Mouse (Mus musculus) myocyte (in vitro differentiated cells): Measurements from ENCODE around the gene Alkbh6. TPM values are rescaled to one million over a fixed set of nuclear protein-coding genes. Genes with fewer than 3 reads are reported as not detected.

Experiments used
- H3K27me3 ChIP-seq: one replicate; pipeline ENCODE4 v1.6.1; 2011; ENCODE audit not compliant: control insufficient read depth, insufficient read depth, insufficient read length
- H3K36me3 ChIP-seq: one replicate; pipeline ENCODE4 v1.6.1; 2011; ENCODE audit not compliant: control insufficient read depth, insufficient read depth
- H3K4me2 ChIP-seq: one replicate; pipeline ENCODE4 v1.6.1; 2011; ENCODE audit warnings: low read depth, control low read depth
- H3K4me3 ChIP-seq: one replicate; pipeline ENCODE4 v1.5.1; 2011; ENCODE audit warnings: mild to moderate bottlenecking, control low read depth, moderate library complexity
- H3K79me2 ChIP-seq: one replicate; pipeline ENCODE4 v1.6.1; 2011; ENCODE audit not compliant: control insufficient read depth, insufficient read depth
- H3ac ChIP-seq: one replicate; pipeline ENCODE4 v1.6.1; 2011; ENCODE audit not compliant: control insufficient read depth, insufficient read length
- CEBPB ChIP-seq: IDR thresholded peaks from 2 replicates; pipeline ENCODE4 v1.6.1; 2011; ENCODE audit warnings: mild to moderate bottlenecking, moderate library complexity; ENCODE audit not compliant: poor library complexity, insufficient read depth, severe bottlenecking
- E2F4 ChIP-seq: IDR thresholded peaks from one replicate; pipeline ENCODE4 v1.6.1; 2011; ENCODE audit warnings: mild to moderate bottlenecking, control low read depth, moderate library complexity; ENCODE audit not compliant: insufficient read depth
- MAX ChIP-seq: IDR thresholded peaks from one replicate; pipeline ENCODE4 v1.6.1; 2011; ENCODE audit warnings: low read depth, mild to moderate bottlenecking, control low read depth
- MYOD1 ChIP-seq, 3 experiments: IDR thresholded peaks; one replicate each; pipeline ENCODE4 v1.6.1; 2011; ENCODE audit warnings: control low read depth in 2 of 3, low read depth in 2 of 3, mild to moderate bottlenecking in 2 of 3, moderate library complexity in 1 of 3; ENCODE audit not compliant: insufficient read length in 2 of 3, control insufficient read depth in 1 of 3
- MYOG ChIP-seq, 3 experiments: IDR thresholded peaks; one replicate each; pipeline ENCODE4 v1.6.1; 2011; ENCODE audit warnings: control low read depth in 2 of 3, low read depth in 2 of 3, mild to moderate bottlenecking in 2 of 3; ENCODE audit not compliant: insufficient read length in 2 of 3, control insufficient read depth in 1 of 3, insufficient read depth in 1 of 3
- POLR2A ChIP-seq: IDR thresholded peaks from one replicate; pipeline ENCODE4 v1.6.1; 2011; ENCODE audit warnings: low read depth, mild to moderate bottlenecking, control low read depth, moderate library complexity; ENCODE audit not compliant: insufficient read length
- POLR2AphosphoS2 ChIP-seq: IDR thresholded peaks from one replicate; pipeline ENCODE4 v1.6.1; 2011; ENCODE audit warnings: low read depth, control low read depth; ENCODE audit not compliant: insufficient read length
- REST ChIP-seq: IDR thresholded peaks from one replicate; pipeline ENCODE4 v1.6.1; 2011; ENCODE audit warnings: mild to moderate bottlenecking, control low read depth, moderate library complexity; ENCODE audit not compliant: insufficient read depth, insufficient read length
- SRF ChIP-seq: IDR thresholded peaks from one replicate; pipeline ENCODE4 v1.6.1; 2011; ENCODE audit warnings: low read depth; ENCODE audit not compliant: control insufficient read depth, insufficient read length
- TCF12 ChIP-seq: IDR thresholded peaks from one replicate; pipeline ENCODE4 v1.6.1; 2011; ENCODE audit warnings: mild to moderate bottlenecking, control low read depth; ENCODE audit not compliant: poor library complexity, insufficient read depth, severe bottlenecking
- TCF3 ChIP-seq: IDR thresholded peaks from one replicate; pipeline ENCODE4 v1.6.1; 2011; ENCODE audit warnings: low read depth, control low read depth; ENCODE audit not compliant: insufficient read length
- USF1 ChIP-seq: IDR thresholded peaks from one replicate; pipeline ENCODE4 v1.6.1; 2011; ENCODE audit warnings: low read depth, mild to moderate bottlenecking, control low read depth, moderate library complexity
- polyA plus RNA-seq: library from polyadenylated mRNA; unstranded; fragments of >200 nt; fragmentation: generic; extraction: Trizol; gene quantifications from one replicate; pipeline ENCODE4 v1.2.1, GENCODE M21; 2012; ENCODE audit warnings: missing spikeins

Alkbh6 gene
- polyA plus RNA-seq, 1 experiment: 33.9 TPM

- no peaks in the 10 kb centered on the region for H3K36me3 ChIP-seq
- H3K27me3 ChIP-seq: peaks cover 46% of the 10 kb centered on the region
- no peak overlapping the region for H3K4me2 ChIP-seq
- no peak overlapping the region for H3K4me3 ChIP-seq
- no peak for TF ChIP-seq POLR2A
- no peak for TF ChIP-seq CEBPB
- no peak for TF ChIP-seq POLR2AphosphoS2
- TF ChIP-seq USF1: no peak
- no peak for TF ChIP-seq MAX
- TF ChIP-seq TCF12: no peak
- no peak for TF ChIP-seq MYOG (IDR thresholded peaks at IDR 0.05; ENCODE audit: control insufficient read depth in 1 of 3, insufficient read depth in 1 of 3, insufficient read length in 2 of 3, low read depth in 2 of 3)
- no peak for TF ChIP-seq SRF
- TF ChIP-seq REST: no peak
- no peak for TF ChIP-seq MYOD1 (IDR thresholded peaks at IDR 0.05; ENCODE audit: control insufficient read depth in 1 of 3, insufficient read length in 2 of 3, low read depth in 2 of 3)
- no peak for TF ChIP-seq TCF3
- TF ChIP-seq E2F4: no peak
- H3ac ChIP-seq: no peak overlapping the region
- no peaks in the 10 kb centered on the region for H3K79me2 ChIP-seq
Measured at GRCm38 (mm10) chr7:30354059-30354458, 45.5 kb downstream of the Alkbh6 start.

DNA sequence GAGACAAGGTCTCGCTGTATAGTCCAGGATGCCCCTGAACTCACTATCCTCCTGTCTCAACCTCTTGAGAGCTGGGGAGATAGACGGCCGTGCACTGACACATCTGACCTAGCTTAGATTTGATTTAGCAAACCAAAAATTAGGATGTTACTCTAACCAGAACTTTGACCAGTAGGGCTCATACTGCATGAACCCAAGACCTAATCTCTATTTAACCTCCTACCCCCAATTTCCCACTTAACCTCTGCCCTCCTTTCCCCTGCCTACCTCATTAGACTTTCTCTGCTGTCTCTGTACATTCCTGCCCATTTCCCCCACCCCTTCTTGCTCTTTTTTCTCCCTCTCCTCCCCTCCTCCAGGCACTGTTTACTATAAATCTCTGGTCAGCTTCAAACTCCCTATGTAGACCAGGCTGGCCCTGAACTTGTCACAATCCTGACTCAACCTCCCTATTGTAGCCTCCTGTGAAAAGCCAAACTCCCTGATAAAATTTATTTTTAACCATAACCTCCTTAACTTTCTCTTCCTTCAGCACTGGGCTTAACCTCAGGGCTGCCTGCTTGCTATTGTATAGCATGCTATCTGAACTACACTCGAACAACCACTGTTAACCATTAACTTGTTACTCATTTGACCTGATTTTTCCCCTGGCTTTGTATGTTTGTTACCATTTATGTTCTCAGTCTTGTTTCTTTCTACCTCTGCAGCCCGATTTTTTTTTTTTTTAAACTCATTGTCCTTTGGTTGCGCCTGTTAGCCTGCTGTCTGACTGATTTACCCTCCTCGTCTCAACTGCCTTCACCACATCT lies 50.1 kb downstream of the Alkbh6 start:
- peaks cover 55% of the 10 kb centered on the region for H3K27me3 ChIP-seq
- no peaks in the 10 kb centered on the region for H3K36me3 ChIP-seq
- TF ChIP-seq SRF: no peak
- no peak overlapping the region for H3K4me2 ChIP-seq
- no peak overlapping the region for H3ac ChIP-seq
- no peak overlapping the region for H3K4me3 ChIP-seq
- H3K79me2 ChIP-seq: no peaks in the 10 kb centered on the region

DNA sequence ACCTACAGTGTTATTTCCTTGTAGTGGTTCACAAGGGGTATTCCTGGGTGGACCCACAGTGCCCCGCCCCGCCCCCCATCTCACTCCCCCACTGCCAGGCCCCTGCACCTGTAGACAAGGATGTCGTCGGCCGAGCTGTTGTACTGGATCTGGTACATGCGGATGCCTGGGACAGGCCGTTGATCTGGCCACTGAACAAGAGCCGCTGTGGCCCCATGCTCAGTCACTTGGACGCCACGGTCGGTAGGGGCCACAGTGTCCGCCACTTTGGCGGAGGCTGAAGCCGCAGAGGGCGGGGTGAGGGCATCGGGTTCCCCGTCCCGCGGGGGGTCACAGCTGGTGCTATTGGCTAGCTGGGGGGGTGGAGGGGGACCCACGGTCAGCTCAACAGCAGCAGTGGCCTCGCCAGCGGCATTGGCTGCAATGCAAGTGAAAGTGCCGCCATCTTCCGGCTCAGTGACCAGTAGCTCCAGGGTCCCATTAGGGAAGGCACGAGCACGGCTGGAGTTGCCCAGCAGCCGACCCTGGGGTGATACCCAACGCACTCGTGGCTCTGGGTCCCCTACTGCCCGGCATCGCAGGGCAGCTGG lies 50.9 kb downstream of the Alkbh6 start:
- H3K4me2 ChIP-seq: no peak overlapping the region
- no peaks in the 10 kb centered on the region for H3K36me3 ChIP-seq
- TF ChIP-seq TCF3 (no peak), REST (no peak), POLR2A (no peak), SRF (no peak), TCF12 (no peak), MYOG (IDR thresholded peaks at IDR 0.05; ENCODE audit: control insufficient read depth in 1 of 3, insufficient read depth in 1 of 3, insufficient read length in 2 of 3, low read depth in 2 of 3) (no peak), POLR2AphosphoS2 (no peak), CEBPB (no peak), MAX (no peak), E2F4 (no peak), MYOD1 (IDR thresholded peaks at IDR 0.05; ENCODE audit: control insufficient read depth in 1 of 3, insufficient read length in 2 of 3, low read depth in 2 of 3) (no peak), USF1 (no peak)
- H3ac ChIP-seq: no peak overlapping the region
- H3K27me3 ChIP-seq: peaks cover 63% of the 10 kb centered on the region
- H3K79me2 ChIP-seq: no peaks in the 10 kb centered on the region
- no peak overlapping the region for H3K4me3 ChIP-seq

DNA sequence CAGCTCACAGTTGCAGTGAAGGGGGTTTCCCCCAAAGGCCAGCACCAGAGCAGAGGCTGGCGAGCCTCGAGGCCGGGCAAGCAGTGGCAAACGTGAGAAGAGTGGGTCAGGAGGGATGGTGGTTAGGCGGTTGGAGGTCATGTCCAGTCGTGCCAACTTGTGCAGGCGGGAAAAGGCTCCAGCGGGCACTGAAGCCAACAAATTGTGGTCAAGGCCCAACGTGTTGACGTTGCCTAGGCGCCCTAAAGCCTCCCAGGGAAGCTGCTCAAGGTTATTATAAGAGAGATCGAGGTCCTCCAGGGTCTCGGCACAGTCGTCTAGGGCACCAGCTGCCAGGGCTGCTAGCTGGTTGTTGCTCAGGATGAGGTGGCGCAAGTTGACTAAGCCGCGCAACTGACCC lies 51.5 kb downstream of the Alkbh6 start:
- no peak overlapping the region for H3K4me3 ChIP-seq
- TF ChIP-seq MAX (no peak), CEBPB (no peak), MYOD1 (IDR thresholded peaks at IDR 0.05; ENCODE audit: control insufficient read depth in 1 of 3, insufficient read length in 2 of 3, low read depth in 2 of 3) (no peak), TCF3 (no peak), REST (no peak), TCF12 (no peak), USF1 (no peak), POLR2AphosphoS2 (no peak), MYOG (IDR thresholded peaks at IDR 0.05; ENCODE audit: control insufficient read depth in 1 of 3, insufficient read depth in 1 of 3, insufficient read length in 2 of 3, low read depth in 2 of 3) (no peak), SRF (no peak), POLR2A (no peak), E2F4 (no peak)
- H3ac ChIP-seq: no peak overlapping the region
- peaks cover 67% of the 10 kb centered on the region for H3K27me3 ChIP-seq
- H3K4me2 ChIP-seq: no peak overlapping the region
- H3K36me3 ChIP-seq: no peaks in the 10 kb centered on the region
- no peaks in the 10 kb centered on the region for H3K79me2 ChIP-seq
